Mouse (Mus musculus) cerebellum, postnatal 36 days (tissue): ENCODE measurements around the gene Rap1gap.

ENCODE experiments used
- DNase-seq, 2 experiments: peaks; one replicate each; pipeline ENCODE4 v3.0.0; 2021 to 2022; ENCODE audit warnings: mixed read lengths in 2 of 2

Gene Rap1gap

DNA sequence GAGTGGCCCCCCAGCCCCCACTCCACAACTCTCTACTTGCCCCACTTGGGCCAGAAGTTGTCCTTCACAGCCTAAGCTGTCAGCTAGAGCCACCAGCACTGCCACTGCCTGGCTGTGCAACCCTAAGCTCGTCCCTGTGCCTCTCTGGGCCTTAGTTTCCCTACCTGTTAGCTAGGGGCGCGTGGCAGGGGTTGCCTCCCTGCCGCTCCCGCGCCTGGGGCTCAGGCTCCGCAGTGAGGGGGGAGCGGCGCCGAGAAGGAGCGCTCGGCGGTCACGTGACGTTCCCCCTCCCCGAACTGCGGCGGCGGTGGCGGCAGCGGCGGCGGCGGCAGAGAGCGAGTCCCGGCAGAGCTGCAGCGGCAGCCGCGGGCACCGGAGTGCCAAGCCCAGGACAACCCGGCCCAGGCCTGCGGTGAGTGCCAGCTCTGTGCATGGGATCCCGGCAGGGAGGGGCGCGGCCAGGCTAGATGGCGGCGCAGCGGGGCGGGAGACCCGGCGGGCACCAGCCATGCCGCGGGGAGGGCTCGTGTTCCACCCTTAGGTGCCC is at the start of gene Rap1gap:
Gene Rap1gap, plus strand, starts transcription at position 294 of the 547 bp plus-strand sequence.
- peak in 1 of 2 experiments; percentile 83 for DNase-seq

DNA sequence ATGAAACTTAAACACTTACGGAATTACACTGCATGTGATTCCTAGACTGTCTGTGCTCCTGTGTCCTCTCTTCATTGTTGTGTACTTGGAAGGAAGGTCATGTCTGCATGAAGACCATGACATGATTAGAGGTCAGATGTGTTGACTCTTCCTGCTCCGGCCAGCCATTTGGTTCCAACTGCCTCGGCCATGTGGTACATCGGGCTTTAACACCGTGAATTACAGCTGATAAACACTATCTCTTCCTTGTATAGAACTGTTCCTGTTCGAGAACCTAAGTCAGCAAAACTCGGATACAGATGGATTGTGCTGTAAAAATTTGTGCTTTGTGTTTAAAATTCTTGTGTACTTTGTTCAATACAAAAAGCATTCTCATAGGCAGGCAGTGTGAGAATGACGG is 41.7 kb upstream of the Rap1gap start:
- DNase-seq, result no peak

GRCm38 (mm10) chr4:137627476-137628235 is 36.9 kb upstream of the Rap1gap start:
- DNase-seq, result no peak

DNA sequence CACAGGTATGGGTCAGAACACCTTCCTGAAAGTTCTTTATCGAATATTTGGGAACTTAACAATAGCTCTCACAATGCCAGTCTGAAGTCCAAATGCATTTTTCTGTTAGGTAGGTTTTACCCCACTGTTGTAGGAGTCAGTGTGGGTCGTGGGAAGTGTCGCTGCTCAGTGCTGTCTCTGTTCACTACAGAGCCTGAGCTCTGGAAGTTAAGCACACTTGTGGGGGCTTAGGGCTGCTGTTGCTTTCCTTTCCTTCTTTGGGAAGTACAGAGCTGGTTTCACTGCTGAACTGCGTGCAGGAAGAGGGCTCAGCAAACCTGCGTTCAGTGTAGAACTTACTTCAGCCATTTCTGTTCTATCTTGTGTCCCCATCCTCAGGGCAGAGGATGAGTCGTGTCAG is 36.1 kb upstream of the Rap1gap start:
- DNase-seq, result no peak

DNA sequence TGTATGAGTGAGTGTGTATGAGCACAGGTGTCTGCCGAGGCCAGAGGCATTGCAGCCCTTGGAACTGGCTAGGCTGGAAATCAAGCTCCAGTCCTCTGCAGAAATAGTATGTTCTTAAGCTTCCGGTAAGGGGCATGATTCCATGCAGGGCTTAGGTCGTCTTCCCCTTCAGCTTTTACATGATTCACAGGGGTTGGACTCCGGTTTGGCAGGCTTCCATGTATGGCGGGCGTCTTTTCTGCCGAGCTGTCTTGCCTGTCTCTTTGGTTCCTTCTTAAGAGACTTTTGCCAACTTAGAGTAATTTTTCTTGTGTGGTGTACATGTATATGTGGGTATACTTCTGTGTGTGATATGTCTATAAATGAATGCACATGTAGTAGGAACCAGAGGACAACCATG is 35.2 kb upstream of the Rap1gap start:
- no peak for DNase-seq

DNA sequence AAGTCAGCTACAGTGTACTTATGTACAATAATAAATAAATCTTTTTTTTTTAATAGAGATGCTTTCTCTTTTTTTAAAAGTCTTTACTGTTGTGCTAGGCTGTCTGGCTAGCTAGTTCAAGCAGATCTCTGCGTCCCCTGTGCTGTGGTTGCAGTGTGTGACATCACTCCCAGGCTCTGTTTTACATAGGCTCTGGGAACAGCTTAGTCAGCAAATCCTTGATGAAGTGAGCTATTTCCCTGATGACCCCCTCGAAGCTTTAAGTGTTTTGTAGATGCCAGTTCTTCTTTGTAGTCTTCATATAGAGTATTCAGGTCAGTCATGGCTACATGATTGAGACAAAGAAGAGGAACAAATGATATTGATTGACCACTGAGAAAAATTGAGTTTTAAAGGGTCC is 34.4 kb upstream of the Rap1gap start:
- DNase-seq, result no peak

GRCm38 (mm10) chr4:137631596-137631995 is 32.9 kb upstream of the Rap1gap start:
- DNase-seq, result no peak

GRCm38 (mm10) chr4:137633394-137633793 is 31.1 kb upstream of the Rap1gap start:
- no peak for DNase-seq

GRCm38 (mm10) chr4:137636597-137636996 is 27.9 kb upstream of the Rap1gap start:
- no peak for DNase-seq

GRCm38 (mm10) chr4:137641556-137641955 is 23.0 kb upstream of the Rap1gap start:
- no peak for DNase-seq

DNA sequence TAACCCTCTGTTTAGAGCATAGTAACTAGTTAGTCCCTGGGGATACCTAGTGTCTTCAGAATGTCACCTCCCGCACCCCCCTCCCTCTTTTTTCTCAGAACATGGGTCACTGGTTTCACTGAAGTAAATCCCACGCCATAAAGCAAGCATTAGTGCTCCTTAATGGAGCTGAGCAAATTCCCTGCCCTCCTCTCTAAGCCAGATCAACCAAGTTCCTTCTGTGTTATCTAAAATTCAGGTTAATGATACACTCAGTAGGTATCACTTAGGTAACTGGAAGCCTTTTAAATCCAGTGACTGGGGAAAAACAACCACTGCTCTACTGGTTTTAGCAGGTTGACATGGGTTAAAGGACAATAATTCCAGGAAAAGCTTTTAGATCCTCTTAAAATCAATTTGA is 22.4 kb upstream of the Rap1gap start:
- DNase-seq, result no peak

GRCm38 (mm10) chr4:137643459-137643858 is 21.1 kb upstream of the Rap1gap start:
- DNase-seq, result no peak

GRCm38 (mm10) chr4:137646262-137646661 is 18.3 kb upstream of the Rap1gap start:
- no peak for DNase-seq

DNA sequence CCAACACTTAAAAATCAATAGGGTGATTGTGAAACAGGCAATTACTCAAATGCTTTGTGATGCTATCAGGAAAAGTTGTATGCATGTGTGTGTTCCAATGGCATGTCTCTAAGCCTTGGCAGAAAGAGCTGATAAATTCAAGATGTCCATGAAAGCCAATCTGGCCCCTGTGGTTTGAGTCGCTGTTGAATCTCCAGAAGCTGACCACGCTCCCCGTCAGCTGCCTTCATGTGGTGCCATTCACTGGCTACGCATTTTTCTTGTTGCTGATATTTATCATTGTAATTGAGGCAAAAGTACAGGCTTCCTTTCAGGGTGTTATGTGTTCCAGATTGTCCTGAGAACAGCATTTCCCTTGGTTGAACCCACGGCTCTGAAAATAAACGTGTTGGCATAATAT is 16.9 kb upstream of the Rap1gap start:
- DNase-seq, result no peak

DNA sequence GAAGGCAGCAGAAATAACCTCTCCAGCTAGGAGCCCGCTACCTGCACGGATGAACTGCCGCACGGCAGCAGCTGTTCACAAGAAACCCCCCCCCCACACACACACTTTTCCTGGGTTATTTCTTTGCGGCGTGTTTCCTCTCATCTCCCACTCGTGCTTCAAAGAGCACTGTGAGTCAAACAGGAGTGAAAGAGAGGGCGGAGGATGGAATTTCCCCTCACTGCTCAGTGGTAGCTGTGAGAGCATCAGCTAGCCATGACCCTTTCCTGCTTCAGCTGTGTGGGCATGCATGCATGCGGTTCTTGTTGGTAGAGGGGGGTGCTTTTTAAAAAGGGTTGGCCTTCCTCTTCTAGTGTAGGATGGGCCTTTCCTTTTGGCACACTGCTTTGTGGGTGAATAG is 16.3 kb upstream of the Rap1gap start:
- DNase-seq, result no peak

- no peak for DNase-seq
Measured at GRCm38 (mm10) chr4:137650912-137651311, 13.6 kb upstream of the Rap1gap start.

GRCm38 (mm10) chr4:137652835-137653346 is 11.6 kb upstream of the Rap1gap start:
- no peak for DNase-seq

DNA sequence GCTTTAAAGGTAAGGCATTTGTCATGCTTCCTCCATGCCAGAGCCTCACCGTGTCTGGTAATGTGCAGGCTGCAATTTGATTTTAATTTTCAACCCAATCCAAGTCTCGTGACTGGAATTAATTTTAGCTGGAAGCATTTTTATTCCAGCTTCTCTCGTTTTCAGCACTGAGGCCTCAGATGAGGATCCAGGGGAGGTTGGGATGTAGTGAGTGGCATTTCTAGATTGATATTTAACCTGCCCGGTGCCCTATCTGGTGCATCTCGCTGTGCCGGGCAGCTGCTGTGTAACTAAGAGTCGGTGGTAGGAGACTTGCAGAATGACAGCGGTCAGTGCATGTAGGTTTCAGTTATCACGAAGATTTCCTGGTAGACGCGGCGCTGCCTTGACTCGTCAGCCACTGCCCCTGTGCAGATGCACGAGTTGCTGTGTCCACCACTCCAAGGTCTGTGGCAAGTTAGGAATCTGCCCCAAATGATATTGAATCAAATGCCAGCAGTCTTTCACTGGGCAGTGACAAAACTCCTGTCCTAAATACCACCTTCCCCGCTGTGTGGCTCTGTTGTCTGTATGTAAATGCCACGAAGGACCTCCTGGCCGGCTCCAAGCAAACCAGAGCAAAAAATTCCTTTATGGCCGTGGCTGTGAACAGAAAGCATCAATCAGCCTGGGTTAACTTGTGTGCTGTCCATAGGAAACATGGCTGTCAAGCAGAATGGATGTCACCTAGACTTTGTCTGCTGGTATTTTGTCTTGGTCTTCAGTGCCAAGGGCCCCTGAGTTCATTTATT is 9.1 kb upstream of the Rap1gap start:
- no peak for DNase-seq

GRCm38 (mm10) chr4:137657674-137658073 is 6.9 kb upstream of the Rap1gap start:
- DNase-seq, result no peak

- no peak for DNase-seq
Measured at GRCm38 (mm10) chr4:137659541-137659940, 5.0 kb upstream of the Rap1gap start.

DNA sequence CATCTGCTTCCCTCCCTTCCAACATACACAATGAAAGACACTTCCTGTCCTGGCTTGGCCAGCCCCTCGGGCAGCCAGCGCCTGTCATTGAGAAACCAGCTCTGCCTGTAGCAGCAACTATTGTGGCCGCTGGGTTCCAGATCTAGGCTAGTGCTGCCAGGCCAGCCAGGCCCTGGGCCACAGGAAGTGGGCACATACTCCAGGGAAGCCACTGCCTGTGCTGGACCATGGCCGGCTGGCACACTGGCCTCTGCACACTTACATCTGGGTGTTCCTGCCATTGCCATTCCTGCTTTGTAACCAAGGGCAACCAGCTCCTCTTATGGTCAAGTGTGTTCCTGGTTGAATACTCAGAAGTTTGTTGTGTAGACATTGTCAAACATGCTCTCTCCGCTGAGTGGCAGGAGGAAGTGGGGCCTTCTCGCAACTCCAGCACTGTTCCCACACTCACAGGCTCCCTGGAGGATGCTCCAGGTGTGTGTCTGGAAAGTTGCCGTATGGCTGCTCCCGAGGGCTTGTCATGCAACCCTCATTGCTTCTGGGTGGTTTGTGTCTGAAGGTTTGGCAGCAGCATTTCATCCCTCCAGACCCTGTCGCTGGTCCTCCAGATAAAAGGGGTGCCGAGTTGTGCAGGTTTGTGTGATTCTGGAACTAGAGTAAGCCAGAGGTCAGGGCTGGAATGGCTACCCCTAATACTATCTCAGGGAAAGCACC is 4.0 kb upstream of the Rap1gap start:
- no peak for DNase-seq

DNA sequence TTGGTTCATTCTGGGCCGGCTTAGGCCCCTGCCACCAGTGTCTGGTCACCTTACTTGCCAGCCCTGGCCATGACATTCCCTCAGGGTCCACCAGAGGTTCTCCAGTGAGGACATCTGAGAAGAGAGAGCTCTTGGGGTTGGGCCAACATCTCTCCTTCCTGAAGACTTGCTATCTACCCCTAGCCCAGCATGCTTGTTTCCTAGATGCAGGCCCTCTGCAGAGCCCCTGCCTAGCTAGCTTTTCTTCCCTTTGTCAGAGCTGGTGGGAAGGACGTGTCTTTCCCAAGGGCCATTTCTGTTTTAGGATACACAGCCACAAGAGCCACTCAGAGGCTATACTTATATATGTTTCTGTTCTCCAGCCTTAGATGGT is 3.5 kb upstream of the Rap1gap start:
- DNase-seq, result peak in 1 of 2 experiments; percentile 39

DNA sequence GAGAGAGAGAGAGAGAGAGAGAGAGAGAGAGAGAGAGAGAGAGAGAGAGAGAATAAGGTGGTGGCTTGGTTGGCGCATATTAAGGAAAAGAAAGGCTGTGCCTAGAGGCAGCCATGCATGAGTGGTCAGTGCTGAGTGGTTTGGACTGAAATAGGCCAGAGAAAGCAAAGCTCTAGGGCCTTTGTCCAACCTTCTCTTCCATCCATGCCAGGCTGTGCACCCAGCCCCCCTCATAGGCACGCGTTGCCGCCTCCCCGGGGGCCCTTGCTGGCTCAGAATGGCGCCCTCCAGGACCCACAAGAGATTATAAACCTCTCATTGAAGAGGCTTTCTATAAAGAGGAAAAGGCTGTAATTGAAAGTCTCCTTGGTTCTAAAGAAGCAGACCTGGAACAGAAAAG is 3.0 kb upstream of the Rap1gap start:
- DNase-seq, result peak; percentile 62 to 64
